Mouse (Mus musculus): ENCODE measurements around the gene Naa15. TPM values are rescaled to one million over a fixed set of nuclear protein-coding genes. Genes with fewer than 3 reads are reported as not detected.
A peak's percentile ranks its signal among the peaks of the same experiment; 100 is the strongest.

Gene Naa15
- polyA plus RNA-seq, 1 experiment: 0.77 TPM

DNA sequence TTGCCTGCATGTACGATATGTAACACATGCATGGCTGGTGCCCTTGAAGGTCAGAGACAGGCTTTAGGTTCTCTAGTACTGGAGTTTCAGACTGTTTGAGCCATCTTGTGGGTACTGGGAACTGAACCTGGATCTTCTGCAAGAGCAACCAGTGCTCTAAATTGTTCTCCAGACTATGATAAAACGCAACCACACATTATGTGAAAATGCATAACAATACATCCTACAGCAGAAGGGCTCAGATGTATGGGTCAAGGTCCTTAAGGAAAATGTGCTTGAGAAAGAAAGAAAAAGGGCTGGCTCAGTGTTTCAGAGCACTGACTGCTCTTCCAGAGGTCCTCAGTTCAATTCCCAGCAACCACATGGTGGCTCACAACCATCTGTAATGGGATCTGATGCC is 21.3 kb upstream of the Naa15 start:
- Histone ChIP-seq H3K36me3 (ENCODE audit: control insufficient read depth, insufficient read depth, low read length) (no peaks in the 10 kb centered on the region), H3K27ac (ENCODE audit: insufficient read depth, low read depth, low read length) (no peak overlapping the region), H3K4me3 (ENCODE audit: low read depth, low read length) (no peak overlapping the region), H3K27me3 (ENCODE audit: control insufficient read depth, insufficient read depth, low read length) (peaks cover 12% of the 10 kb centered on the region), H3K4me1 (ENCODE audit: control insufficient read depth, insufficient read depth, insufficient read length, low read length) (peaks cover 2% of the 10 kb centered on the region; the same call in 1 of the 2 replicates)
- 95% methylated on average over 2 of the region's 2 CpGs for WGBS
- TF ChIP-seq POLR2A (IDR thresholded peaks at IDR 0.05; ENCODE audit: low read depth, low read length): no peak
- no peak for TF ChIP-seq CTCF (IDR thresholded peaks at IDR 0.05; ENCODE audit: extremely low read depth, insufficient read length, insufficient replicate concordance, low read depth, low read length)

DNA sequence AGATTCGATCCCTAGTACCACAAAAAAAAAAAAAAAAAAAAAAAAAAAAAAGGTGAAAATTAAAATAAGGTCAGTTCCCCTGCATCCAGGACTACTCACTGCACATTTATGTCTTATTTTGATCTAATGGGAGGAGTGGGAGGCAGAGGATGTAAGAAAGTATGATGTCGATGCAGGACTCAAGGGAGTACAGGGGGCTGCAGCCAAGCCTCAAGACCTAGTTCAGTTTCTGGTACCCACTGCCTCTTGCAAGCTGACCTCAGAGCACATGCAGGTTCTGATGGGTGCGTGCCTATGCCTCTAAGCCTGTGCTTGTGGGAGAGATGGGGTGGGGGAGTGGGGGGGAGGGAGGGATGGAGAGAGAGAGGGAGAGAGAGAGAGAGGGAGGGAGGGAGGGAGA is 20.1 kb upstream of the Naa15 start:
- 0 out of 2 replicates have a peak, but pooled peaks cover 7% of the 10 kb centered on the region for H3K27me3 ChIP-seq (ENCODE audit: control insufficient read depth, insufficient read depth, low read length)
- no peaks in the 10 kb centered on the region for H3K36me3 ChIP-seq (ENCODE audit: control insufficient read depth, insufficient read depth, low read length)
- no peak overlapping the region for H3K4me3 ChIP-seq (ENCODE audit: low read depth, low read length)
- 87% methylated on average over 3 of the region's 3 CpGs for WGBS
- TF ChIP-seq CTCF (IDR thresholded peaks at IDR 0.05; ENCODE audit: extremely low read depth, insufficient read length, insufficient replicate concordance, low read depth, low read length): no peak
- TF ChIP-seq POLR2A (IDR thresholded peaks at IDR 0.05; ENCODE audit: low read depth, low read length): no peak
- H3K27ac ChIP-seq (ENCODE audit: insufficient read depth, low read depth, low read length): no peak overlapping the region
- H3K4me1 ChIP-seq (ENCODE audit: control insufficient read depth, insufficient read depth, insufficient read length, low read length): peaks cover 2% of the 10 kb centered on the region; the same call in 1 of the 2 replicates

DNA sequence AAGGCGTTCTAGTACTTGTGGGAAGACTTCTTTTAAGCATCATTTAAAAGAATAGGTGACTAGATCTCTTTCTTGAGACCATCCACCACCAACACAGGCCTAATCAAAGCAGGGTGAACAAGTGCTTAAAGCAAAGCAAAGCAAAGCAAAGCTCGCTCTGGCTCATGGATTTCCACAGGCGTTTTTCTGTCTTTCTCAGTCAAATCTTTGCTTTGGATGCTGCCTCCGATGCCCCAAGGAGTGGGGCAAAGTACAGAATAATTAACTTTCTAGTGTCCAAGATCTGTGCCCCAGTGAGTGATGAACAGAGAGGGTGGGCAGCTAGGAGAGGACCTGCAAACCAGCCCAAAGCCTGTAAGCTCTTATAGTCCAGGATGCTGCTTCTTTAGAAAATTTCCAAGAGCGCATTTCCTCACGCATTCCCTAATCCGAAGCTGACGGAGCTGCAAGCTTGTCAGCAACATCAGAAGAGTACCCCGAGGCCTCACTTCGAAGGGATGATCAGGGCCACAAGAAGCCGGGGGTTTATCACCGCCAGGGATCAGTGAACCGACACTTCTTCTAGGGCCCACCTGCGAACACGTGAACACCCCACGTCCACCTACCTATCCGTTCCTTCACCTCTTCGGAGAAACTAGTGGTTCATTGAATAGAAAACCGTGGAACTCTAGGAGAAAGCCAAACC is 19.3 kb upstream of the Naa15 start:
- 0 out of 2 replicates have a peak, but pooled peaks cover 7% of the 10 kb centered on the region for H3K27me3 ChIP-seq (ENCODE audit: control insufficient read depth, insufficient read depth, low read length)
- no peak for TF ChIP-seq POLR2A (IDR thresholded peaks at IDR 0.05; ENCODE audit: low read depth, low read length)
- TF ChIP-seq CTCF (IDR thresholded peaks at IDR 0.05; ENCODE audit: extremely low read depth, insufficient read length, insufficient replicate concordance, low read depth, low read length): no peak
- H3K27ac ChIP-seq (ENCODE audit: insufficient read depth, low read depth, low read length): no peak overlapping the region
- WGBS: 65% methylated on average over 19 of the region's 19 CpGs
- H3K4me3 ChIP-seq (ENCODE audit: low read depth, low read length): no peak overlapping the region
- peaks cover 2% of the 10 kb centered on the region; the same call in 1 of the 2 replicates for H3K4me1 ChIP-seq (ENCODE audit: control insufficient read depth, insufficient read depth, insufficient read length, low read length)
- no peaks in the 10 kb centered on the region for H3K36me3 ChIP-seq (ENCODE audit: control insufficient read depth, insufficient read depth, low read length)

DNA sequence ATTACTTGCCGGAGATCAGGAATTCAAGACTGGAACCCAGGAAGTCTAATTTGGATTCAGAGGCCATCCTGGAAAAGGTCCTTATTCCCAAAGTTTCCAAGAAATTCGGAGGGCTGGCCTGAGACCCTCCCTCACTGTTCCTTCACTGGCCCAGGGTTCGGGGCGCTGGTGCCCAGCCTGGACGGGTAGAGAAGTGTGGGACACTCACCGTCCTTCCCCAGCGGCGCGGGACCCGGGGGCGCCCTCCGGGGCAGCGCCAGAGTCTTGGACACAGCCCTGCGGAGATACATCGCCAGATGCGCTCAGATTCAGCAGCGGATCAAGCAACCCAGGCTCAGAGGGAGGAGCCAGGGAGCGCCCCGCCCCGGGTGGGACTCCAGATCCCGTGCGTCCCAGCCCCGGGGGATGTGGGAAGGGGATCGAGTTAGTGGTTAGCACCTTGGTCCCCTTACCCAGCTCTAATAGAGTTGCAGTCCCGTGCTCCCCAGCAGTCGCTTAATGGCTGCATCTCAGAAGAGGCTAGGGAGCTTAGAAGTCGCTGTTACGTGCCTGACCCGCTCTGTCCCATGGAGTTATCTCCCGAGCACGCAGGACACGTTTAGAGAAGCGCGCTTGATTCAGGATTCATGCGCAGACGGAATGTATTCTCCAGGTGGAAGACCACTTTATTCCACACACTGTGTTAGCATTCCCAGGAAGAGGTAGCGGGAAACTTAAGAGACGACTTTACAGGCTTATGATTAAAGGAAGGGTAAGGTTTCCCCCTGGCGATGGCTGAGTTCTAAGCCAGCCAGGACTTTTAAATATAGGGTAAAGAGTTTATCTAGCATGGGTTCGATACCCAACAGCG is 18.5 kb upstream of the Naa15 start, which contains the start of gene Mgarp:
Gene Mgarp, minus strand, starts transcription at position 520 of the 850 bp plus-strand sequence.
- no peaks in the 10 kb centered on the region for H3K36me3 ChIP-seq (ENCODE audit: control insufficient read depth, insufficient read depth, low read length)
- peaks cover 2% of the 10 kb centered on the region; the same call in 1 of the 2 replicates for H3K4me1 ChIP-seq (ENCODE audit: control insufficient read depth, insufficient read depth, insufficient read length, low read length)
- H3K4me3 ChIP-seq (ENCODE audit: low read depth, low read length): peak within 1 kb of the TSS; percentile 69
- H3K27me3 ChIP-seq (ENCODE audit: control insufficient read depth, insufficient read depth, low read length): 0 out of 2 replicates have a peak, but pooled peaks cover 7% of the 10 kb centered on the region
- TF ChIP-seq POLR2A (IDR thresholded peaks at IDR 0.05; ENCODE audit: low read depth, low read length) (no peak), CTCF (IDR thresholded peaks at IDR 0.05; ENCODE audit: extremely low read depth, insufficient read length, insufficient replicate concordance, low read depth, low read length) (no peak; the same call in 1 of the 2 replicates)
- 4% methylated on average over 41 of the region's 41 CpGs for WGBS
- no peak within 1 kb of the TSS for H3K27ac ChIP-seq (ENCODE audit: insufficient read depth, low read depth, low read length)

DNA sequence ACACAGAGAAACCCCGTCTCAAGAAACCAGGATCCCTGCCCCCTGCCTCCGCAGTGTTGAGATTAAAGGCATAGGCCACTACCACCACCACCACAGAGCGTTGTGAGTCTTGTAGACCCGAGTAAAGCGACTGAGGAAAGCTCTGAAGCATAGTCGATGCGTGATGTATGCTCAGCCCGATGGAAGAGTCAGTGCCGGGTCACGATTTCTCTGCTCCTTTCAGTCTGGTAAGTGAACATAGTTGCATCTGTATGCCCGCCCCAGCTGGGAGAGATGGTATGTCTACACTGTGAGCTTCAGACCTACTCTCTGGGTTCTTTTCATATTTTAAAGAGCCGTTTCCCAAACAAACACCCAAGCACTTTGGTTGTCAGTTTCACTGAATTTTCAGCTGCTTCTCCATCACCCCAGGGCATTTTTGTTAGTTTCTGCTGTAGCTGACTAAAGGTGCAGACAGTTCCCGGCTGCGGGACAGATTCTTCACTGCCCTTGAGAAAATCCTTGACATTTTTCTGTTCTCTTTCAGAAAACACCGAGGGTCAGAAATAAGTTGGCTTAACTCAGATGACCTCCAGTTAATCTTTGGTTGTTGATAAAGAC is 17.1 kb upstream of the Naa15 start:
- Histone ChIP-seq H3K4me3 (ENCODE audit: low read depth, low read length) (no peak overlapping the region), H3K27ac (ENCODE audit: insufficient read depth, low read depth, low read length) (no peak overlapping the region), H3K36me3 (ENCODE audit: control insufficient read depth, insufficient read depth, low read length) (no peaks in the 10 kb centered on the region), H3K4me1 (ENCODE audit: control insufficient read depth, insufficient read depth, insufficient read length, low read length) (peaks cover 2% of the 10 kb centered on the region; the same call in 1 of the 2 replicates), H3K27me3 (ENCODE audit: control insufficient read depth, insufficient read depth, low read length) (0 out of 2 replicates have a peak, but pooled peaks cover 7% of the 10 kb centered on the region)
- 78% methylated on average over 15 of the region's 15 CpGs for WGBS
- no peak for TF ChIP-seq POLR2A (IDR thresholded peaks at IDR 0.05; ENCODE audit: low read depth, low read length)
- no peak for TF ChIP-seq CTCF (IDR thresholded peaks at IDR 0.05; ENCODE audit: extremely low read depth, insufficient read length, insufficient replicate concordance, low read depth, low read length)

DNA sequence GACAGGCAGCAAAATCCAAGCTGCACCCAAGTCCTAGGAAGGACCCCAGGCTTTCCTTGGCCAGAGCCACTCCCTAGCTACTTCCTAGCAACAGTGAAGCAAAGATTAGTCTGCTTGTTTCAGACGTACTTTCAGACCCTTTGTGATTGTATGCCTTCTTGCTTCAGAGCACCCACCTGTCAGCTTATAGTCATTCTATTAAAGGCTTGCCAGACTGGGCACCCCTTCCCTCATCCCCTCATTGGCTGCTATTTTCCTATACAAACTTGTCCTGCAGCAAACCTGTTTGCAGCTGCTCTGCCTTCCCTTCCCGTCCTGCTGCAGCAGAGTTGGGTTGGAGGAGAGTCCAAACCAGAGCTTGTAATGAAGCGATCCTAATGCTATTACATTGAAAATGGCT is 16.3 kb upstream of the Naa15 start:
- WGBS: 45% methylated on average over 3 of the region's 3 CpGs
- Histone ChIP-seq H3K4me1 (ENCODE audit: control insufficient read depth, insufficient read depth, insufficient read length, low read length) (peaks cover 2% of the 10 kb centered on the region; the same call in 1 of the 2 replicates), H3K36me3 (ENCODE audit: control insufficient read depth, insufficient read depth, low read length) (peaks cover 4% of the 10 kb centered on the region), H3K27ac (ENCODE audit: insufficient read depth, low read depth, low read length) (no peak overlapping the region), H3K27me3 (ENCODE audit: control insufficient read depth, insufficient read depth, low read length) (0 out of 2 replicates have a peak, but pooled peaks cover 7% of the 10 kb centered on the region), H3K4me3 (ENCODE audit: low read depth, low read length) (no peak overlapping the region)
- TF ChIP-seq CTCF (IDR thresholded peaks at IDR 0.05; ENCODE audit: extremely low read depth, insufficient read length, insufficient replicate concordance, low read depth, low read length) (no peak), POLR2A (IDR thresholded peaks at IDR 0.05; ENCODE audit: low read depth, low read length) (no peak)
